In the genomic region with DNA sequence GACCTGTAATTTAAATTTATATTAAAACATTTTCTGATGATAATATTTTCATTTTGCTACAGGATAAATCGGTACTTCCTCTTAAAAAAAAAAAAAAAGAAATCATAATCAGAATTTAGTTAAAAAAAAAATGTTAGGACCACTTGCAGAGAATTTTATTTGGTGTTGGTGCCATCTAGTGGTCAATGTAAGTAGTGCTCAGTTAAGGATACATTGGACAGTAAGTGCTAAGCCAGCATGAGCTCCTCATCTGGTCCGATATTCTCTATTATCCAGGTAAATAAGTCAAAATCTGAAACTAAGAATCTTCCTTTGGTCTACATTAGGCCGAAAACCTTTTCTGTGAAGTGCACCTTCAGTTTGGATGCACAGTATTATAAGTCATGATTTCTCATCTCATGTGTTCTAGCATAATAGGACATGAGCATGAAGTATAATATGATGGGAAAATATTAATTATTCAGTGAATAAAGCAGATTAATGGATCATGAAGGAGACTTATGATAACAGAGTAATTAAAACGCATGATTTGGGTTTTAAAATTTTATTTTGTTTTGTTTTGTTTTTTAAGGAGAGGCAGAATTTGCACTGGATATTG, we compare ENCODE assay signal across 1 mouse cellular context.
TF ChIP-seq lines count a peak whose summit lies in the region.

No protein-coding gene starts in this region.

TF ChIP-seq in CH12.LX, 34 proteins besides CTCF, POLR2A, EP300 and RAD21 (continued from another document):
- TF ChIP-seq RCOR1 (conservative IDR thresholded peaks at IDR 0.05; ENCODE audit: low read depth, low read length), result no peak
- no peak for TF ChIP-seq GABPA (IDR thresholded peaks at IDR 0.05; ENCODE audit: insufficient replicate concordance, low read depth, low read length)
- TF ChIP-seq ELF1 (IDR thresholded peaks at IDR 0.05; ENCODE audit: low read depth, low read length), result no peak
- TF ChIP-seq SIN3A (IDR thresholded peaks at IDR 0.05; ENCODE audit: low read length), result no peak
- no peak for TF ChIP-seq MEF2A (IDR thresholded peaks at IDR 0.05; ENCODE audit: borderline replicate concordance, low read depth, low read length)
- TF ChIP-seq MAZ (IDR thresholded peaks at IDR 0.05; ENCODE audit: low read depth, low read length), result no peak
- no peak for TF ChIP-seq CHD2 (IDR thresholded peaks at IDR 0.05; ENCODE audit: low read length)
- no peak for TF ChIP-seq TBP (conservative IDR thresholded peaks at IDR 0.05; ENCODE audit: low read depth, low read length)
- no peak for TF ChIP-seq USF1 (IDR thresholded peaks at IDR 0.05; ENCODE audit: low read depth, low read length)
- TF ChIP-seq E2F4 (IDR thresholded peaks at IDR 0.05; ENCODE audit: insufficient replicate concordance, low read depth, low read length), result no peak
